Mouse (Mus musculus) intestine, postnatal 0 days (tissue): Measurements from ENCODE around the gene Atf6b. TPM values are rescaled to one million over a fixed set of nuclear protein-coding genes. Genes with fewer than 3 reads are reported as not detected.

Experiments used
- ATAC-seq: fragments of 200-750 bp; cut with Nextera tagmentation; 2 replicates; pipeline ENCODE4 v1.8.0; 2017; ENCODE audit warnings: mild to moderate bottlenecking, moderate TSS enrichment, moderate library complexity
- H3K27ac ChIP-seq: fragments of 300-500 bp; sonication (generic); 2 replicates; pipeline ENCODE4 v1.5.1; 2014; ENCODE audit warnings: mild to moderate bottlenecking, low read depth, low read length, moderate library complexity
- H3K27me3 ChIP-seq: fragments of 300-500 bp; sonication (generic); replicated peaks from 2 replicates; pipeline ENCODE4 v1.6.1; 2014; ENCODE audit warnings: low read length, mixed read lengths; ENCODE audit not compliant: control insufficient read depth, insufficient read depth
- H3K36me3 ChIP-seq: fragments of 300-500 bp; sonication (generic); 2 replicates; pipeline ENCODE4 v1.6.1; 2014; ENCODE audit warnings: mild to moderate bottlenecking, moderate library complexity; ENCODE audit not compliant: control insufficient read depth, insufficient read depth
- H3K4me1 ChIP-seq: fragments of 300-500 bp; sonication (generic); replicated peaks from 2 replicates; pipeline ENCODE4 v1.6.1; 2014; ENCODE audit warnings: antibody characterized with exemption, low read length, mixed read lengths; ENCODE audit not compliant: control insufficient read depth, insufficient read depth
- H3K4me2 ChIP-seq: fragments of 300-500 bp; sonication (generic); replicated peaks from 2 replicates; pipeline ENCODE4 v1.6.1; 2014; ENCODE audit warnings: low read depth, mild to moderate bottlenecking, moderate library complexity
- H3K4me3 ChIP-seq: fragments of 300-500 bp; sonication (generic); 2 replicates; pipeline ENCODE4 v1.5.1; 2014; ENCODE audit warnings: low read depth, low read length
- H3K9ac ChIP-seq: fragments of 300-500 bp; sonication (generic); 2 replicates; pipeline ENCODE4 v1.6.1; 2014; ENCODE audit warnings: mild to moderate bottlenecking, low read depth, low read length
- H3K9me3 ChIP-seq: fragments of 300-500 bp; sonication (generic); 2 replicates; pipeline ENCODE4 v1.6.1; 2016; ENCODE audit warnings: mixed run types; ENCODE audit not compliant: control insufficient read depth
- CTCF ChIP-seq: sonication (generic); IDR thresholded peaks from 2 replicates; pipeline ENCODE4 v1.5.1; 2016; ENCODE audit warnings: low read depth, mild to moderate bottlenecking, control low read depth, antibody characterized with exemption, moderate library complexity
- WGBS: fragments of 180-500 bp; shearing (Covaris S2); extraction: QIAGEN DNeasy Blood & Tissue Kit; methylation state at CpG from one replicate; pipeline ENCODE4 v1.1.7; 2014; 5-methylcytosine and 5-hydroxymethylcytosine counted together
- polyA plus RNA-seq: library from polyadenylated mRNA; unstranded; fragments of >200 nt; fragmentation: Nextera tagmentation; extraction: Ambion mirVana; gene quantifications from 2 replicates; pipeline ENCODE4 v1.2.1, GENCODE M21; 2015

Atf6b gene
- polyA plus RNA-seq, 1 experiment from 2014 or later, result 22.9 TPM

DNA sequence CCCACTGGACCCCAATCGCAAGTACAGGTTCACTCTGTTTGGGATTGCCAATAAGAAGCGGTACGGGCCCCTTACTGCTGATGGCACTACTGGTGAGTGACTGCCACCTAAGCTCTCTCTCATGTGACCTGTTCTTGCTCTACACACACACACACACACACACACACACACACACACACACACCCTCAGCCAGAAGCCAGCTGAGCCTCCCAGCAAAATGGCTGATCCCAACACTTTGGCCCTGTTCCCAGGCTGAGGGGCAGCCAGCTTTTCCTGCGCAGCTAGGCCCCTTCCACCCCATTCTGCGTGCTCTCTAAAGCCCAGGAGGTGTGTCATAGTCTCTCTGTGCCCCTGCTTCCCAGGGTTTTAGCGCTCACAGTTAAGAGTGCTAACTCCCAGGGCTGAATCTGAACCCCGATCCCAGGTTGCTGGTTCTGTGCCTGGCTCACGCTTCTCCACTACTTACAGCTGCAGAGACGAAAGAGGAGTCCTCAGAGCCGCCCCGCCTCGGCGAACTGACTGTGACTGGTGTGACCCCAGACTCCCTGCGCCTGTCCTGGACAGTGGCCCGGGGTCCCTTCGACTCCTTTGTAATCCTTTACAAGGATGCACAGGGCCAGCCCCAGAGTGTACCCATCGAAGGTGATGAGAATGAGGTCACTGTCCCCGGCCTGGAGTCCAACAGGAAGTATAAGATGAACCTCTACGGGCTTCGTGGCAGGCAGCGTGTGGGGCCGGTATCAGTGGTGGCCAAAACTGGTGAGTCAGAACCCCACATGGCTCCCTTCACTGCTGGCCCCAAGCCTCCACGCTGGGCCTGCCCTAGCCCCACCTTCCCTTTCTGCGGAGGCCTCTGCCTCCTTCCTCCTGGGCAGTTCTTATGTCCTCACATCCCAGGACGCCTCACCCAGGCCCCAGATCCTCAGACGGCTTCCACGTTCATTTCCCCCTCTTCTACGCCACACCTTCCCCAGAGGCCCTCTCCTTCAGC lies 38.5 kb downstream of the Atf6b start:
- H3K4me3 ChIP-seq, result no peak overlapping the region
- TF ChIP-seq CTCF, result no peak
- no peak for ATAC-seq
- no peaks in the 10 kb centered on the region for H3K27me3 ChIP-seq
- 67% methylated on average over 28 of the region's 28 CpGs for WGBS
- no peak overlapping the region for H3K4me2 ChIP-seq
- H3K9me3 ChIP-seq, result no peaks in the 10 kb centered on the region
- no peak overlapping the region for H3K27ac ChIP-seq
- no peak overlapping the region for H3K9ac ChIP-seq
- H3K4me1 ChIP-seq, result peaks cover 3% of the 10 kb centered on the region
- H3K36me3 ChIP-seq, result no peaks in the 10 kb centered on the region

- no peak for TF ChIP-seq CTCF
- Histone ChIP-seq H3K4me1 (no peaks in the 10 kb centered on the region), H3K9me3 (no peaks in the 10 kb centered on the region), H3K27me3 (no peaks in the 10 kb centered on the region), H3K9ac (no peak overlapping the region), H3K4me2 (no peak overlapping the region), H3K4me3 (no peak overlapping the region), H3K36me3 (0 out of 2 replicates have a peak, but pooled peaks cover under 1% of the 10 kb centered on the region), H3K27ac (no peak overlapping the region)
- 87% methylated on average over 7 of the region's 7 CpGs for WGBS
- no peak for ATAC-seq
Measured at GRCm38 (mm10) chr17:34688889-34689288, 41.9 kb downstream of the Atf6b start.

DNA sequence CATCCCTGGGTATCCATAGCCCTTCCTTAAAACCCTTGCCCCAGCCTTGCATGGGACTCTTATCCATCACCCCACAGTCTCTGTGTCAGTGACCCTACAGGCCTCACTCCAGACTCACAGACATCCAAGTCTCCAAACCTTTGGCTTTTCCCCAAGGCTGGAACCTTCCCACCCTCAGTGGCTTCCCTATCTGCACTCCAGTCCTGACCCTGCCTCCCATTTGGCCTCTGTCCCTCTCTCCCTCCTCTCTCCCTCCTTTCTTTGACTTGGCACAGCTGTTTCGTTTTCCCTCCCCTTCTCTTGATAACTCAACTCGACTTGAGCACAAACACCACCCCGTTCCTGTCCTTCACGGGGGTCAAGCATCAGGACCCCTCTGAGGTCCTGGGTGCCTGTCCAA lies 43.5 kb downstream of the Atf6b start:
- Histone ChIP-seq H3K36me3 (peaks cover 5% of the 10 kb centered on the region; the same call in 1 of the 2 replicates), H3K4me3 (no peak overlapping the region), H3K9ac (no peak overlapping the region), H3K27ac (no peak overlapping the region), H3K4me1 (no peaks in the 10 kb centered on the region), H3K9me3 (no peaks in the 10 kb centered on the region), H3K27me3 (no peaks in the 10 kb centered on the region), H3K4me2 (no peak overlapping the region)
- ATAC-seq, result no peak
- no peak for TF ChIP-seq CTCF
- WGBS, result 54% methylated on average over 4 of the region's 4 CpGs

- Histone ChIP-seq H3K27ac (no peak overlapping the region), H3K4me1 (no peaks in the 10 kb centered on the region), H3K9me3 (no peaks in the 10 kb centered on the region), H3K4me2 (no peak overlapping the region), H3K9ac (no peak overlapping the region), H3K36me3 (peaks cover 5% of the 10 kb centered on the region; the same call in 1 of the 2 replicates), H3K27me3 (no peaks in the 10 kb centered on the region), H3K4me3 (no peak overlapping the region)
- 81% methylated on average over 7 of the region's 7 CpGs for WGBS
- ATAC-seq, result no peak
- TF ChIP-seq CTCF, result no peak
Measured at GRCm38 (mm10) chr17:34692906-34693305, 46.0 kb downstream of the Atf6b start.

DNA sequence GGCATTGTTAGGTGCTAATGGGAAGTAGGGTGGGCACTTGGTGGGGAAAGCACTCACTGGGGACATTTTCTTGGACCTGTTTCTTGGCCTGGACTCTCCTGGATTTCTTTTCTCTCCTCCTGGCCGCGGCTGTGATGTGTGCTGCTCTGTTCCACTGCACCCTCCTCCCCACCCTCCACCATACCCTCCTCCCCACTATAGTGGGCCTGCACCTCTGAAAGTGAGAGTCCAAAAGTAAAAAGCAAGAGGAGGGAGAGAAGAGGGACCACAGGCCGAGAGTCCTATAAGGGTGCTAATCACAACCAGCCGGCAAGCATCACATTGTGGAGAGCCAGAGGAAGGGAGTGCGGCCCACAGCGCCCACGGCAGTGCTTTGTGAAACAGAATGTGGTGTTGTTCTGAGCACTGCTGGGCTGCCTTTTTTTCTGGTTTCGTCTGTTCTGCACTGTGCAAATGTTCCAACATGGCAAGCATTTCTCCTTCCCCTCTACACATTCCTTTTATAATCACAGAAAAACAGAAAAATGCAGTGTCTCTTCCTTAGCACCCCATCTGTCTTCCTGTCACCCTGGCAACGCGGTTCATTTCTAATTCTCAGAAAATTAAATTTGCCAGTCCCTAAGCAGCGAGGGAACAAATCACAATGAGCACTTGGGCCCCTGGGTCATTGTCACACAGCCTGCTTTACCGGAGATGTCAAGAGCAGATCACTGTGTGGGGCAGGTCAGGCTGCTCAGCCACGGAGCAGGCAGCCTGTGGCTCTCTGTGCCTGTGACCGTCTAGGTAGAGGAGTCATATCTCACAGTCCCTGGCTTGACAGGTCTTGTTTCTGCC lies 52.8 kb downstream of the Atf6b start:
- Histone ChIP-seq H3K36me3 (no peaks in the 10 kb centered on the region; the same call in 1 of the 2 replicates), H3K4me1 (no peaks in the 10 kb centered on the region), H3K9ac (no peak overlapping the region), H3K27ac (no peak overlapping the region), H3K9me3 (no peaks in the 10 kb centered on the region), H3K27me3 (no peaks in the 10 kb centered on the region), H3K4me2 (no peak overlapping the region), H3K4me3 (no peak overlapping the region)
- WGBS, result 55% methylated on average over 14 of the region's 14 CpGs
- ATAC-seq, result no peak
- no peak for TF ChIP-seq CTCF

GRCm38 (mm10) chr17:34700671-34701071 lies 53.7 kb downstream of the Atf6b start:
- ATAC-seq, result no peak
- H3K36me3 ChIP-seq, result no peaks in the 10 kb centered on the region
- no peak overlapping the region for H3K9ac ChIP-seq
- no peak overlapping the region for H3K27ac ChIP-seq
- TF ChIP-seq CTCF, result no peak
- WGBS, result 71% methylated on average over 2 of the region's 2 CpGs
- no peak overlapping the region for H3K4me3 ChIP-seq
- H3K4me1 ChIP-seq, result no peaks in the 10 kb centered on the region
- no peaks in the 10 kb centered on the region for H3K9me3 ChIP-seq
- no peaks in the 10 kb centered on the region for H3K27me3 ChIP-seq
- H3K4me2 ChIP-seq, result no peak overlapping the region

Other genes with a start within 250 kb of the Atf6b start
- 1.6 and 1.7 TPM in 2 replicates for gene BC051142, start 248.3 kb upstream of the Atf6b start, polyA plus RNA-seq
- 20.2 and 25.1 TPM in 2 replicates for gene Btnl4, start 169.8 kb upstream of the Atf6b start, polyA plus RNA-seq
- 85.8 and 97.6 TPM in 2 replicates for gene Btnl6, start 129.8 kb upstream of the Atf6b start, polyA plus RNA-seq
- 1.4 and 3.2 TPM in 2 replicates for gene Notch4, start 82.9 kb upstream of the Atf6b start, polyA plus RNA-seq
- gene Gpsm3, start 57.3 kb upstream of the Atf6b start, polyA plus RNA-seq, result 8.6 and 10.6 TPM in 2 replicates
- 6.1 and 6.5 TPM in 2 replicates for gene Pbx2, start 55.9 kb upstream of the Atf6b start, polyA plus RNA-seq
- gene Ager, start 49.3 kb upstream of the Atf6b start, polyA plus RNA-seq, result 1.3 and 1.5 TPM in 2 replicates
- gene Rnf5, start 43.5 kb upstream of the Atf6b start, polyA plus RNA-seq, result 123 and 135 TPM in 2 replicates
- gene Agpat1, start 42.9 kb upstream of the Atf6b start, polyA plus RNA-seq, result 53.2 and 55.6 TPM in 2 replicates
- 2.5 and 2.7 TPM in 2 replicates for gene Egfl8, start 31.2 kb upstream of the Atf6b start, polyA plus RNA-seq
- gene Ppt2, start 18.6 kb upstream of the Atf6b start, polyA plus RNA-seq, result 17.2 and 18.0 TPM in 2 replicates
- 0.27 and 0.47 TPM in 2 replicates for gene Prrt1, start 17.6 kb upstream of the Atf6b start, polyA plus RNA-seq
- 8.8 and 9.2 TPM in 2 replicates for gene Fkbpl, start 2.4 kb upstream of the Atf6b start, polyA plus RNA-seq
- gene Tnxb, start 23.4 kb downstream of the Atf6b start, polyA plus RNA-seq, result 1.4 and 1.9 TPM in 2 replicates
- 1.2 and 1.6 TPM in 2 replicates for gene C4b, start 96.7 kb downstream of the Atf6b start, polyA plus RNA-seq
- 0.18 and 0.25 TPM in 2 replicates for gene Cyp21a1, start 157.4 kb downstream of the Atf6b start, polyA plus RNA-seq
- 29.1 and 34.0 TPM in 2 replicates for gene Stk19, start 189.8 kb downstream of the Atf6b start, polyA plus RNA-seq
- gene Dxo, start 189.9 kb downstream of the Atf6b start, polyA plus RNA-seq, result 42.5 and 44.2 TPM in 2 replicates
- 18.3 and 20.8 TPM in 2 replicates for gene Skiv2l, start 203.1 kb downstream of the Atf6b start, polyA plus RNA-seq
- 55.7 and 57.8 TPM in 2 replicates for gene Nelfe, start 203.2 kb downstream of the Atf6b start, polyA plus RNA-seq
- gene Cfb, start 215.4 kb downstream of the Atf6b start, polyA plus RNA-seq, result 84.8 and 94.9 TPM in 2 replicates
- gene Zbtb12, start 232.3 kb downstream of the Atf6b start, polyA plus RNA-seq, result 0.74 and 1.1 TPM in 2 replicates
- not detected in 2 replicates for gene Gm20547, start 234.9 kb downstream of the Atf6b start, polyA plus RNA-seq